Mouse (Mus musculus) heart, adult 2 months (tissue): Measurements from ENCODE around the gene Map2.

Experiments used
- CTCF ChIP-seq: fragments of 200-600 bp; IDR thresholded peaks from 2 replicates; pipeline ENCODE4 v1.8.1; 2022; ENCODE audit warnings: antibody characterized with exemption, mild to moderate bottlenecking, moderate library complexity
- POLR2A ChIP-seq: fragments of 200-500 bp; IDR thresholded peaks from 2 replicates; pipeline ENCODE4 v1.6.1; 2011; ENCODE audit warnings: mild to moderate bottlenecking, low read depth, low read length, control low read depth; ENCODE audit not compliant: insufficient read depth

GRCm38 (mm10) chr1:66157135-66157534 is 17.9 kb upstream of the Map2 start:
- TF ChIP-seq CTCF (no peak), POLR2A (no peak)
